Mouse (Mus musculus) midbrain, embryonic 14.5 days (tissue): ENCODE data around the gene Tmem145. TPM values are rescaled to one million over a fixed set of nuclear protein-coding genes. Genes with fewer than 3 reads are reported as not detected.

Experiments
- ATAC-seq: fragments of 200-750 bp; cut with Nextera tagmentation; 2 replicates; pipeline ENCODE4 v1.8.0; 2017; ENCODE audit warnings: moderate number of reproducible peaks, moderate library complexity; ENCODE audit not compliant: low FRiP score, low TSS enrichment
- DNase-seq: peaks from one replicate; pipeline ENCODE4 v3.0.0-alpha.2; 2015
- H3K27ac ChIP-seq: fragments of 300-500 bp; sonication (generic); replicated peaks from 2 replicates; pipeline ENCODE4 v1.5.1; 2014; ENCODE audit warnings: mild to moderate bottlenecking, low read depth, low read length, moderate library complexity
- H3K27me3 ChIP-seq: fragments of 300-500 bp; sonication (generic); 2 replicates; pipeline ENCODE4 v1.6.1; 2014; ENCODE audit warnings: low read length, control low read depth, mixed read lengths; ENCODE audit not compliant: control insufficient read depth, insufficient read depth
- H3K36me3 ChIP-seq: fragments of 300-500 bp; sonication (generic); 2 replicates; pipeline ENCODE4 v1.6.1; 2014; ENCODE audit warnings: low read length, control low read depth; ENCODE audit not compliant: control insufficient read depth, insufficient read depth
- H3K4me1 ChIP-seq: fragments of 300-500 bp; sonication (generic); 2 replicates; pipeline ENCODE4 v1.6.1; 2014; ENCODE audit warnings: mild to moderate bottlenecking, antibody characterized with exemption, low read length, control low read depth; ENCODE audit not compliant: control insufficient read depth, insufficient read depth
- H3K4me2 ChIP-seq: fragments of 300-500 bp; sonication (generic); 2 replicates; pipeline ENCODE4 v1.6.1; 2014; ENCODE audit warnings: mild to moderate bottlenecking, low read length, moderate library complexity
- H3K4me3 ChIP-seq: fragments of 300-500 bp; sonication (generic); replicated peaks from 2 replicates; pipeline ENCODE4 v1.5.1; 2014; ENCODE audit warnings: low read depth, low read length
- H3K9ac ChIP-seq: fragments of 300-500 bp; sonication (generic); replicated peaks from 2 replicates; pipeline ENCODE4 v1.6.1; 2014; ENCODE audit warnings: mild to moderate bottlenecking, low read length, moderate library complexity
- H3K9me3 ChIP-seq: fragments of 300-500 bp; sonication (generic); 2 replicates; pipeline ENCODE4 v1.6.1; 2016; ENCODE audit warnings: low read length, control low read depth, mixed read lengths; ENCODE audit not compliant: control insufficient read depth
- WGBS: fragments of 180-500 bp; shearing (Covaris S2); extraction: QIAGEN DNeasy Blood & Tissue Kit; methylation state at CpG from one replicate; pipeline ENCODE4 v1.1.7; 2014; 5-methylcytosine and 5-hydroxymethylcytosine counted together
- polyA plus RNA-seq: library from polyadenylated mRNA; unstranded; fragments of >200 nt; fragmentation: Nextera tagmentation; extraction: Ambion mirVana; gene quantifications from 2 replicates; pipeline ENCODE4 v1.2.1, GENCODE M21; 2014

Gene Tmem145
- polyA plus RNA-seq, 1 experiment from 2014 or later, result 68.6 TPM

- Histone ChIP-seq H3K9ac (no peak overlapping the region), H3K27ac (0 out of 2 replicates have a peak overlapping the region, but pooled peaks have one; percentile 15), H3K4me2 (no peak overlapping the region), H3K27me3 (no peaks in the 10 kb centered on the region), H3K4me1 (peaks cover 32% of the 10 kb centered on the region), H3K9me3 (no peaks in the 10 kb centered on the region), H3K36me3 (peaks cover 61% of the 10 kb centered on the region), H3K4me3 (no peak overlapping the region)
- DNase-seq (no peak), ATAC-seq (no peak)
- 89% methylated on average over 20 of the region's 20 CpGs for WGBS
Measured at GRCm38 (mm10) chr7:25285511-25286238, 20.2 kb upstream of the Tmem145 start.

- H3K27me3 ChIP-seq, result no peaks in the 10 kb centered on the region
- DNase-seq (no peak), ATAC-seq (no peak)
- H3K36me3 ChIP-seq, result peaks cover 74% of the 10 kb centered on the region
- no peaks in the 10 kb centered on the region for H3K9me3 ChIP-seq
- H3K27ac ChIP-seq, result no peak overlapping the region
- H3K4me3 ChIP-seq, result no peak overlapping the region
- peaks cover 22% of the 10 kb centered on the region for H3K4me1 ChIP-seq
- H3K9ac ChIP-seq, result no peak overlapping the region
- no peak overlapping the region for H3K4me2 ChIP-seq
- WGBS, result 86% methylated on average over 8 of the region's 8 CpGs
Measured at GRCm38 (mm10) chr7:25286989-25287388, 18.9 kb upstream of the Tmem145 start.

GRCm38 (mm10) chr7:25288011-25288410, 17.9 kb upstream of the Tmem145 start:
- H3K27me3 ChIP-seq, result no peaks in the 10 kb centered on the region
- no peaks in the 10 kb centered on the region for H3K9me3 ChIP-seq
- peaks cover 22% of the 10 kb centered on the region for H3K4me1 ChIP-seq
- WGBS, result 95% methylated on average over 12 of the region's 12 CpGs
- no peak overlapping the region for H3K4me3 ChIP-seq
- ATAC-seq (no peak), DNase-seq (no peak)
- no peak overlapping the region for H3K4me2 ChIP-seq
- no peak overlapping the region for H3K9ac ChIP-seq
- peaks cover 84% of the 10 kb centered on the region for H3K36me3 ChIP-seq
- H3K27ac ChIP-seq, result no peak overlapping the region

- Histone ChIP-seq H3K4me1 (peaks cover 15% of the 10 kb centered on the region), H3K9me3 (no peaks in the 10 kb centered on the region), H3K27me3 (no peaks in the 10 kb centered on the region), H3K27ac (no peak overlapping the region), H3K4me3 (no peak overlapping the region), H3K9ac (no peak overlapping the region; the same call in 1 of the 2 replicates), H3K4me2 (no peak overlapping the region), H3K36me3 (peaks cover 91% of the 10 kb centered on the region)
- no peak for ATAC-seq
- WGBS, result 96% methylated on average over 3 of the region's 3 CpGs
- no peak for DNase-seq
Measured at GRCm38 (mm10) chr7:25288721-25289120, 17.2 kb upstream of the Tmem145 start.

DNA sequence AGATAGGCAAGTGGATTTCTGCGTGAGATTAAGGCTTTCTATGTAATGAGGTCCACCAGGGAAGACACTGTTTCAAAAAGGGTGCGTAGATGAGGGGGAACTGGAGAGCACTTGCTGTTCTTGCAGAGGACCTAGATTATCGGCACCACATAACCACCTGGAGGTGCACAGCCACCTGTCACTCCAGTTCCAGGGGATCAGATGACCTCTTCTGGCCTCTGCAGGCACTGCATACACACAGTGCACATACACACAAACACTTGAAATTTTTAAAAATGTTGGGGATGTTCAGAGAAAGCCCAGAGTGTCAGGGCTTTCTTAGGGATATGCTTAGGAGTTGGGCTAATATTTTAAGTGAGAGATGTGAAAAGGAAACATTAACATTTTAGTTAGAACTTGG, 16.0 kb upstream of the Tmem145 start:
- DNase-seq, result no peak
- Histone ChIP-seq H3K9ac (no peak overlapping the region), H3K4me1 (peaks cover 3% of the 10 kb centered on the region), H3K36me3 (peaks cover 100% of the 10 kb centered on the region), H3K4me3 (no peak overlapping the region), H3K27ac (no peak overlapping the region), H3K4me2 (no peak overlapping the region), H3K9me3 (no peaks in the 10 kb centered on the region), H3K27me3 (no peaks in the 10 kb centered on the region)
- 98% methylated on average over 3 of the region's 3 CpGs for WGBS
- ATAC-seq, result no peak

GRCm38 (mm10) chr7:25290463-25290862, 15.4 kb upstream of the Tmem145 start:
- Histone ChIP-seq H3K9me3 (no peaks in the 10 kb centered on the region), H3K4me1 (no peaks in the 10 kb centered on the region), H3K4me3 (no peak overlapping the region), H3K27me3 (no peaks in the 10 kb centered on the region), H3K4me2 (no peak overlapping the region), H3K9ac (no peak overlapping the region), H3K36me3 (peaks cover 100% of the 10 kb centered on the region), H3K27ac (no peak overlapping the region)
- DNase-seq (no peak), ATAC-seq (no peak)
- WGBS, result 97% methylated on average over 1 of the region's 1 CpGs

DNA sequence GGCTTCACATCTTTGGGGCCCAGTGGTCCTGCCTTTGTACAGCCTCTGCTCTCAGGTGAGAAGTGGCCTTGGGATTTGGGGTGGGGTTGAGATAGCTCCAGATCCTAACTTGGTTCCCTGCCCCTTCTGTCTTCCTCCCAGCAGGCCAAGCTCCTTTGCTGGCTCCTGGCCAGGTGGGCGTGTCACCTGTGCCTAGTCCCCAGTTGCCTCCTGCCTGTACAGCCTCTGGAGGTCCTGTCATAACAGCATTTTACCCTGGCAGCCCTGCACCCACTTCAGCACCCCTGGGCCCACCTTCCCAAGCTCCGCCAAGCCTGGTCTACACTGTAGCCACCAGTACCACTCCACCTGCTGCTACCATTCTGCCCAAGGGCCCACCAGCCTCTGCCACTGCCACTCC, 15.0 kb upstream of the Tmem145 start:
- ATAC-seq (no peak), DNase-seq (peak; percentile 25)
- Histone ChIP-seq H3K9me3 (no peaks in the 10 kb centered on the region), H3K4me1 (peaks cover 4% of the 10 kb centered on the region), H3K9ac (no peak overlapping the region), H3K4me2 (no peak overlapping the region), H3K27ac (no peak overlapping the region), H3K36me3 (peaks cover 99% of the 10 kb centered on the region), H3K27me3 (no peaks in the 10 kb centered on the region), H3K4me3 (no peak overlapping the region)
- 90% methylated on average over 2 of the region's 2 CpGs for WGBS

DNA sequence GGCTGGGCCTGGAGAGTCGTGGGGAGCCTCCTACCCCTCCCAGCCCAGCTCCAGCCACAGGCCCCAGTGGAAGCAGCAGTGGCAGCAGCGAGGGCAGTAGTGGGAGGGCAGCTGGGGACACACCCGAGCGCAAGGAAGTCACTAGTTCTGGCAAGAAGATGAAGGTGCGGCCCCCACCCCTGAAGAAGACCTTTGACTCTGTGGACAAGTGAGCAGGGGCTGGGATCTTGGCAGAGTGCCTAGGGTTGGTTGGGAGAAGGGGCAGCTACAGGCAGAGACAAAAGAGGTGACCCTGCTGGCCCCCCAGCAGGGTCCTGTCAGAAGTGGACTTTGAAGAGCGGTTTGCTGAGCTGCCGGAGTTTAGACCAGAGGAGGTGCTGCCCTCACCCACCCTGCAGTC, 13.8 kb upstream of the Tmem145 start:
- Histone ChIP-seq H3K27me3 (no peaks in the 10 kb centered on the region), H3K36me3 (peaks cover 91% of the 10 kb centered on the region), H3K4me1 (peaks cover 13% of the 10 kb centered on the region), H3K9ac (no peak overlapping the region), H3K4me3 (no peak overlapping the region), H3K4me2 (no peak overlapping the region), H3K9me3 (no peaks in the 10 kb centered on the region), H3K27ac (peak overlapping the region; percentile 50)
- no peak for ATAC-seq
- 71% methylated on average over 7 of the region's 7 CpGs for WGBS
- no peak for DNase-seq

- no peak overlapping the region for H3K4me2 ChIP-seq
- H3K27me3 ChIP-seq, result no peaks in the 10 kb centered on the region
- peaks cover 13% of the 10 kb centered on the region for H3K4me1 ChIP-seq
- ATAC-seq, result no peak
- H3K27ac ChIP-seq, result 0 out of 2 replicates have a peak overlapping the region, but pooled peaks have one; percentile 20
- DNase-seq, result peak; percentile 8
- H3K9me3 ChIP-seq, result no peaks in the 10 kb centered on the region
- H3K9ac ChIP-seq, result no peak overlapping the region
- no peak overlapping the region for H3K4me3 ChIP-seq
- peaks cover 79% of the 10 kb centered on the region for H3K36me3 ChIP-seq
- WGBS, result 87% methylated on average over 10 of the region's 10 CpGs
Measured at GRCm38 (mm10) chr7:25293191-25293739, 12.6 kb upstream of the Tmem145 start.
